Mouse (Mus musculus): ENCODE results near the gene A730015C16Rik. TPM values are rescaled to one million over a fixed set of nuclear protein-coding genes. Genes with fewer than 3 reads are reported as not detected.

The A730015C16Rik gene
- total RNA-seq, 2 experiments from 2014 or later, result not detected

DNA sequence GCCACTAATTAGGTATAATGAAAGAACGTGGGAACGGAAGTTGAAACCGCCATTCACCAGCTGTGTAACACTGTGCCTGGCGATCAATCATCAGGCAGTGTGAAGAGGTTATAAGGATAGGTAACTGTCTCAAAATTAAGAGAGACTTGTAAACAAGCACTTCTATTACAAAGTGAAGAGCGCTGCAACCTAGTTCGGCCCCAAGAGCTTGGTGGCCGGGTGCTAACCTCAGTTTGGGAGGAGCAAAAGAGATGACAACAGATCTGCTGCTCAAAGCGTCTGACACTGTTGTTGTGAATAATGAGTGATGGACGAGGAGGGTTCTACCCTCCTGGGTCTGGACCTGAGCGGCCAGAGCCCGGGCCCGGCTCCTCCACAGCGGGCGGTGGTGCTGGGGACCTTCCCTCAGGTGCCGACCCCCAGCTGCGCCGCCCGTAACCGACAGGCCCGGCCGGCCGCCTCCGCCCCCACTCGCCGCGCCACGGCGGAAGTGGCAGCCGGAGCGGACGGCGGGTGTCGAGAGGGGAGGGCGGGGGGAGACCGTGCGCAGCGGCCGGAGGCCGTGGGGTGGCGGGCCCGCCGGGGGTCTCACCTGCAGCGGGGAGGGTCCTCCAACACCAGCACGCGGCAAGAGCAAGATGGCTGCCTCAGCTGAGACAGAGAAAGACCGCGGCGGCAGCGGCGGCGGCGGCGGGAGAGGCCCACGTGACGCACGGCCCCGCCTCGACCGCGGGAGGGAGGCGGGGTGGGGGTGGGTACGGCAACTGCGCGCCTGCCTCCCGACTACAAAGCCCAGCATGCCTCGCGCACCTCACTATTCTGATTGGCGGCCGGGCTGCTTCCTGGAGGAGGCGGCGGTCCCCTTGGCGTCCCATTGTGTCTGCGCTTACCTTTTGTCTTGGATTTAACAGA lies 15.2 kb downstream of the A730015C16Rik start, which contains the start of gene Btf3l4:
Btf3l4 (minus strand) TSS at position 699 of the 912 bp plus-strand sequence.
- peak; percentile 97 for ATAC-seq (replicated peaks; ENCODE audit: low FRiP score, poor library complexity, severe bottlenecking)

DNA sequence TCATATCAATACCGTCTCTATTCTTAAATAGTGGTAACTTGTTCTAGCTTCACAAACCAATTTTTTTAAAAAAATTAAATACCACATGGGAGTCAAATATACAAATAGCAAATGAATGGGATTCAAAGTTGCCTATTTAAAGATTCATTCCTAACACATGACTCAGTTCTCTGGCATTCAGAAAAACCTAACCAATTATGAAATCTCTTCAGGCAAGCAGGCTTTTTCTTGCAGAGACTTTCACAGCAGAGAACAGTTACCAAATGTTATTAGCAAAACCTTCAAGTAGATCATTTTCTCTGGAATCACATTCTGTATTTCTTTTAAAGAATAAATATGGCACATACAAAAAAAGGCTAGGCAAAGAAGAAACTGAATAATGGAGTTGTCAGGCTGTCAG lies 17.7 kb downstream of the A730015C16Rik start:
- ATAC-seq (replicated peaks; ENCODE audit: low FRiP score, poor library complexity, severe bottlenecking), result no peak

DNA sequence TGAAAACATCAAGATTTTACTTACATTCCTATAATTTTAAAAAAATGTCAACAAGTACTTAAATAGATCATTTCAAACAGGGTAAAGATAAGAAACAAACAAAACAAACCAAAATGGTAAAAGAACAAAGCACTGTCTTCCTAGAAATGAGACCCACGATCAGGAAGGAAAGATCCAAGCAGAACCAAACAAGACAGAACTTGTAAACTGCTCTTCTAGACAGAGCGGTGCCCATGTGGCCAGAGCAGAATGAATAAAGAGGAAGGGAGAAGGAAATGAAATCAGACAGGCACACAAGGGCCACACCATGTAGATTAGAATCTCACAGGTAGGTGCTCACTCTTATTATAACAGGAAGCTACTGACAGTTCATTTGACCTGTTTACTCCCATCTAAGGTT lies 21.8 kb downstream of the A730015C16Rik start:
- no peak for ATAC-seq (replicated peaks; ENCODE audit: low FRiP score, poor library complexity, severe bottlenecking)

- no peak for ATAC-seq (replicated peaks; ENCODE audit: low FRiP score, poor library complexity, severe bottlenecking)
Observed at GRCm38 (mm10) chr4:108826096-108826495, 22.3 kb downstream of the A730015C16Rik start.

- no peak for ATAC-seq (replicated peaks; ENCODE audit: low FRiP score, poor library complexity, severe bottlenecking)
Observed at GRCm38 (mm10) chr4:108825677-108826076, 22.7 kb downstream of the A730015C16Rik start.

- ATAC-seq (replicated peaks; ENCODE audit: low FRiP score, poor library complexity, severe bottlenecking), result no peak
Observed at GRCm38 (mm10) chr4:108811550-108811949, 36.9 kb downstream of the A730015C16Rik start.

DNA sequence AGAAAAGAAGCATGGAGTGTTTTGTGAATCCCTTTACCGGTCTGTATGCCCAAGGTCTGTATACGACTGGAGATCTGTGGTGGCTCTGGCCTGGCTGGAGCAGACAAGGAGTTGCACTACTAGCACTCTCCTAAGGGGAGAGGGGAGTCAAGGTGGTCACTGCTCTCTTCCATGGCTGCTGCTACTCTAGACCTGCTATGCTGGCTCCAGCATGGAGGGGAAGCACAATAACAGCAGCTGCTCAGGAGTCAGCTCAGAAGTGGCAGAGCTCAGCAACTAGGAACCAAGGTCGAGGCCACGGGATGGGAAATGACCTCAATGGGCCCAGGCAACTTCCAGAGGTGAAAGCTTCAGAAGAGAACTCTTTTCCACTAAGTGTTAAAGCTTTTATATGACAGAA lies 37.3 kb downstream of the A730015C16Rik start:
- ATAC-seq (replicated peaks; ENCODE audit: low FRiP score, poor library complexity, severe bottlenecking), result no peak

DNA sequence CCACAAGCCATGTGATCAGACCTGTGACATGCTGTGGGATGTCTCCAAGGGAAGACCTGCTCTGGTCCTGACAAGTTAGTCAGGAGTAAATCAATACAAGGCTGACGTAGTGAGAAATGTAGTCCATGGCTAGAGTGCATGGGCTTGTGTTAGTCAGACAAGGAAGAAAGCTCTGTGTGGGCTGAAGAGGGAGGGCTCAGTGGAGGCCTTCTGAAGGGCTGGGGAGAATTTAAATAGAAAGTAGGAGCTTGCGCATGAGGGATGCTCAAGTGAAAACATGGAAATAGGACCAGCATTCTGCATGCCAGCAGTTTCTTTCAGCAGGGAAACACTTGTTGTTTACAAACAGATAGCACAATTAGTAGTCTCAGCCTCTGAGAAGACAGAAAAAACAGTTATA lies 44.9 kb downstream of the A730015C16Rik start:
- no peak for ATAC-seq (replicated peaks; ENCODE audit: low FRiP score, poor library complexity, severe bottlenecking)

- peak; percentile 80 for ATAC-seq (replicated peaks; ENCODE audit: low FRiP score, poor library complexity, severe bottlenecking)
Observed at GRCm38 (mm10) chr4:108798083-108798830, 50.2 kb downstream of the A730015C16Rik start.

Other genes with a start within 250 kb of the A730015C16Rik start
- gene Cc2d1b, start 228.7 kb downstream of the A730015C16Rik start, total RNA-seq (2015; ENCODE audit: low replicate concordance), result 2.7 and 13.0 TPM in 2 replicates
- gene Cc2d1b, start 228.7 kb downstream of the A730015C16Rik start, total RNA-seq (2017; ENCODE audit: low replicate concordance), result 8.3 and 8.8 TPM in 2 replicates
- not detected in 2 replicates for gene 3110021N24Rik, start 129.0 kb downstream of the A730015C16Rik start, total RNA-seq (2015; ENCODE audit: low replicate concordance)
- gene 3110021N24Rik, start 129.0 kb downstream of the A730015C16Rik start, total RNA-seq (2017; ENCODE audit: low replicate concordance), result not detected in 2 replicates
- 1.3 TPM in 1 of 2 replicates, not detected in the other for gene Zfyve9, start 67.8 kb downstream of the A730015C16Rik start, total RNA-seq (2015; ENCODE audit: low replicate concordance)
- 1.7 and 1.8 TPM in 2 replicates for gene Zfyve9, start 67.8 kb downstream of the A730015C16Rik start, total RNA-seq (2017; ENCODE audit: low replicate concordance)
- gene Btf3l4, start 15.0 kb downstream of the A730015C16Rik start, total RNA-seq (2015; ENCODE audit: low replicate concordance), result 17.1 and 21.7 TPM in 2 replicates
- gene Btf3l4, start 15.0 kb downstream of the A730015C16Rik start, total RNA-seq (2017; ENCODE audit: low replicate concordance), result 12.0 and 18.3 TPM in 2 replicates
- 11.5 and 11.9 TPM in 2 replicates for gene Txndc12, start 14.0 kb downstream of the A730015C16Rik start, total RNA-seq (2015; ENCODE audit: low replicate concordance)
- gene Txndc12, start 14.0 kb downstream of the A730015C16Rik start, total RNA-seq (2017; ENCODE audit: low replicate concordance), result 9.5 and 14.5 TPM in 2 replicates
- gene Kti12, start 834 bp downstream of the A730015C16Rik start, total RNA-seq (2015; ENCODE audit: low replicate concordance), result 2.1 and 12.7 TPM in 2 replicates
- 2.6 and 2.8 TPM in 2 replicates for gene Kti12, start 834 bp downstream of the A730015C16Rik start, total RNA-seq (2017; ENCODE audit: low replicate concordance)
- gene Rab3b, start 30.4 kb upstream of the A730015C16Rik start, total RNA-seq (2015; ENCODE audit: low replicate concordance), result not detected in 2 replicates
- not detected in 2 replicates for gene Rab3b, start 30.4 kb upstream of the A730015C16Rik start, total RNA-seq (2017; ENCODE audit: low replicate concordance)
- 178 and 182 TPM in 2 replicates for gene Nrd1, start 152.0 kb upstream of the A730015C16Rik start, total RNA-seq (2015; ENCODE audit: low replicate concordance)
- 191 and 203 TPM in 2 replicates for gene Nrd1, start 152.0 kb upstream of the A730015C16Rik start, total RNA-seq (2017; ENCODE audit: low replicate concordance)